Mouse (Mus musculus): ENCODE measurements around the gene Blzf1.
A peak's percentile ranks its signal among the peaks of the same experiment; 100 is the strongest.

Gene Blzf1

DNA sequence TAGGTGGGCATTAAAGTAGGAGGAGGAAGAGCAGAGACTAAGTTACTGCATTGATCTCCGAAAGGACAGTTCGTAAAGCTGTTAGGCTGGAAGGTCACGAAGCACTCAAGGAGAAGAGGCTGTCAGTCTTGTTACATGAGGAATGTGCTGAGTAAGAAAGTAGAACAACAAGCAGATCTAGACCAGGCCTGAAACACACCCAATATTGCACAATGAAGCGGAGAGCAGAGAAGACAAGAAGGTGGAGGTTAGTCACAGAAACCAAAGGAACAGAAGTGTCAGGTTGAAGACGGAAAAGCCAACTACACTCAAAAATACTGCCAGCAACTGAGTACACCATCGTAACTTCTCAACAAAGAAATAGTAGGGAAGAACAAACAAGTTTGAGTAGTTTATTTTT is 13.2 kb downstream of the Blzf1 start:
- DNase-seq (ENCODE audit: low spot score in 2 of 2) = no peak

DNA sequence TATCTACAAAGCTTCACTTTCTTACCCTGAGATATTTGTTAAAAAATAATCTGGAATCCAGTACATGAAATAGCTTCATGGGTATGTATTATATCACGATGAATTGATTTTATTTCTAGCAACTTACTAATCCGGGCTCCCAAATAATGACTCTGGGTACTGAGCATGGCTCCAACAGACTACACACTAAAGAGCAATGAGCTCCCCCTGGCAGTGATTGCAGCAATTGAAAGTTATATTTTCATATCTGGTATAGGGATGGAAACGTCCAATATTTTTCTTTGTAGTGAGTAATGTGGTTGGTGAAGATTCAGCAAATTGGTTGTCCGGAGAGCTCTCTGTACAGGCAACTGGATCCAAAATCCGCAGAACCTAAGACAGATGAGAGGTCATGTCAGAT is 15.2 kb downstream of the Blzf1 start:
- no peak for DNase-seq (ENCODE audit: low spot score in 2 of 2)

DNA sequence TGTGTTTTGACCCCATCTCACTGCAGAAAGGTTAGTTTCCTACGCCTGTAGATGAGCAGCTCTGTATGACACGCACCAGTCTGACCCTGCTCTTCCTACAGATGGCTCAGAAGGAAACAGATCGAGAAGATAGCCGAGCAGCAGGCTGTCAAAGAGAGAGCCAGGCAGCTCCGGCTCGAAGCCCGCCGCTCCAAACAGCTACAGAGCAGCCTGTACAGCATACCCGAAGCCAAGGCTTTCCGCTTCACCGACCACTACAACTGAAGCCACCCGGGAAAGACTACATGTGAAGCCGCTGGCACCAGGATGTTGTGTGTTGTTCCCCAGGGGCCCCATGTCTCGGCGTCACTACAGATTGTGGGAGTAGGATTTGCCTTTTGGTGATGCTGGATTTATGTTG is 19.9 kb downstream of the Blzf1 start:
- DNase-seq (ENCODE audit: low spot score in 2 of 2) = no peak

DNA sequence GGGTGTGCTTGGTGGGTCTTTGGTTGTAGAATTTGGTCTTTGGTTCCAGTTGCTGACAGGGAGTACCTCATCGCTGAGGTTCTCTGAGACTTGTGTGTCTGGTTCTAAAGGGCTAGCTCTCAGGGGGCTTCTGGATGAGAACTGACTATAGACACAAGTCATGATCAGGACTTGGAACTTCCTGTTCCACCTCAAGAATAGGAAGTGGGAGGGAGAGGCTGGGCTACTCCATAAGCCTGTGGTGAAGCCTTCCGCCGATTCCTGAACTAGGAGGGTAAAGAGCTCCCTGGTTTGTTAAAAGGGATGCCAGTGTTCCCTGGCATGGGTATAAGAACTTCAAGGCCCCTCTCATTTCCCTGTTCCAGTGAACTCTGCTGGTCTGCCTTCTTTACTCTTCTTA is 23.3 kb downstream of the Blzf1 start:
- DNase-seq (ENCODE audit: low spot score in 2 of 2) = no peak

DNA sequence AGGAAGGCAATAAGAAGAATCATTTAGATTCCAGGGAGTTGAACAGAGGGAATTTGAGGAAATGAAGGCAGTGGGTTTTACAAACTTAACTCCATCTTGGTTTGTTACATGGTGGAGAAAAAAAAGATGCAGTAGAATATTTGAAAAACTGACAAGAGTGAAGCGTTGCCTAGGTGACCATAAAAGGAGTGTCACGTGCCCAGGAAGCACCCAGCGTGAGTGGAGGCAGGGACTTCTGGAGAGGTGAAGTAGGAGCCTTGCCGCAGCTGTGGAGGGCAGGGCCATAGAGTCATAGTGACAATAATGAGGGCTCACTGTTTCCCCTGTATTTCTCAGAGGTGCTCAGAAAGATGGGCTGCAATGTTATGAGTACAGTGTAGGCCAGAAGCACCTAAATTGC is 28.0 kb downstream of the Blzf1 start:
- no peak for DNase-seq (ENCODE audit: low spot score in 2 of 2)

DNA sequence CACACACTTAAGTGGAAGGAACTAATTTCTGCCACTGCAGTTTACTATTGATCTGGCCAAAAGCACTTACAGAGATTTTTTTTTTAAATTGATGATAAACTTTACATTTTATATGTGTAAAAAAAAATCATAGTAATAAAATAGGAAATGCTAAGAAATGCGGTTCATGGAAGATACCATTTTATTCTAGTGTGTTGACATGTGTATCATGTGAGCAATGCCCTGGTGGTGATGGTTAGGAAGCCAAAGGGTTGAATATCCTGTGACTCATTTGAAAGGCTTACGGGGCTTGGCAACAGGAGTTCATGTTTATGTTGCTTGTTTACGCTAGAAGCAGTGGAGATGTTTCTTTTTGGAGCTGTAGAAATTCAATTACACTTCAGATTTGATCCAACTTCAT is 30.7 kb downstream of the Blzf1 start:
- DNase-seq (ENCODE audit: low spot score in 2 of 2) = no peak

DNA sequence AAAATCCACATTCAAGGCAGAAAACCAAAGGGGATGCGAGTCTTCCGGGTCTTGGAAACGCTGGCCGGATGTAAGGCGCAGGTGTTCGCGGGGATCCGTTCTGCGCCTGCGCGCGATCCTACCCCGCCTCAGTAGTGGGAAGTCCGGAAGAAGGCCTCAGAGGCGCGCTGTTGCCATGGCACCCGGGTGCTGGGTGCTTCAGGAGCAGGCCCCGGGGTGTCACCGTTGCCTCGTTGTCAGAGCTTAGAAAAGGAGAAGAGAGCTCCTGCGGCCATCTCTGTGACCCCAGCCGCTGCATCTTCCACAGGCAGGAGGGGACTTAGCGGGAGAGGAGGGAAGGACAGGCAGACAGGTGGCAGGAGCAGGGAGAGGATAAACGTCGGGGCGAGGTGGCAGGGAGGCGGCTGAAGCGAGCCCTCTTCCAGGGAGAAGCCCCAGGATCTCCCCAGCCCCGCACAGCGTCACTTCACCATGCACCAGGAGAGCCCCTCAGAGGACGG is 31.8 kb downstream of the Blzf1 start, which contains the start of gene Ccdc181:
Gene Ccdc181 (plus strand): TSS at position 131 of the 500 bp plus-strand sequence.
- DNase-seq (ENCODE audit: low spot score in 2 of 2) = peak; percentile 91 to 97

DNA sequence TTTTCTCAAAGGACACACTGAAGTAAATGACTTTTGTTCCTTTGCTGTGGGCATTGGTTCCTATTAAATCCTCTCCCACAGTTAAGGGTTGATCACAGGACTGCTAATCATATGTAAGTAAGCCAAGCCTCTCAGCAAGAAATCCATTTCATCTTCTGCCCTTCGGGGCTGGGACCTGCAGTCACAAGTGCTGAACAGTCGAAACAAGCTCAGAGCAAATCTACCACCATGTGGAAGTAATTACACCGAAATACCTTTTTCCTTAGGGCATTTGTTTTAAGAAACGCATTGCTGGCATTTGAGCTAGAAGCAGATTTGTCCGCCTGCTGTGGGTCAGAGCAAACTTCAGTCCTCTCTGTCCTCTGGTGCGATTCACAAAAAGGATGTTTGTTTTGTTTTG is 33.6 kb downstream of the Blzf1 start:
- no peak for DNase-seq (ENCODE audit: low spot score in 2 of 2)

DNA sequence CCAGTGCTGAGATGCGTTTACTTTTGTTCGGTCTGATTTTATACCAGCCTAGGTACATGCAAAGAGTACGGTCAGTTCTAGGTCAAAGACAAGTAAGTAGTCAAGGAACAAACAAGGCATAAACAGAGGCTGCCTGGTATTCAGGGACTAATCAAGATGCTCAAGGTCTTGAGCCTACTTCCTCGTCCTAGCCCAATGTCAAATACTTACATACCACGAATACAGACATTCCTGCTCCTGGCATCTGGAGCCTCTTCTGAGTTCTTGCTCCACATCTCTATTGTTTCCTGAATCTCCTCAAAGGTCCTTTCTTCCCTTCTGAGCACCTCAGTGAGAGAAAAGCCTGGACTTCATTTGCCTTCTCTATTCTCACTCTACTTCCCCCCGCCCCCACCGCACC is 36.3 kb downstream of the Blzf1 start:
- DNase-seq (ENCODE audit: low spot score in 2 of 2) = no peak

DNA sequence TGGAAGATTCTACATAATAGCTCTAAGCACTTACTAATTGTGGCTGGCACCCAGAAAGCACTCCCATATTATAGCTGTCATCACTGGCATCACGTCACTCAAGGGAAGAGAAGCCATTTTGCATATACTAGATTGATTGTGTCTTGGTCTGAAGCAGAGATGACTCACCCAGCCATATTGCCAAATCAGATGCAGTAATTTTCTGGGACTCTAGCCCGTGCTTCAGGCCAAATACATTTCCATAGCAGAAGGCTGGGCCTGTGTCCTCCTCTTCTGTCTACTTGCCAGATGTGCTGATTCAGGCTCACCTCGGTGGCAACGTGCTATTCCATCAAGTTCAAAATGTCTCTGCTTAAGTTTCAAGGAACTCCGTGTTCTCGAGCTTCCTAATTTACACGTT is 45.7 kb downstream of the Blzf1 start:
- peak; percentile 35 to 57 for DNase-seq (ENCODE audit: low spot score in 2 of 2)

DNA sequence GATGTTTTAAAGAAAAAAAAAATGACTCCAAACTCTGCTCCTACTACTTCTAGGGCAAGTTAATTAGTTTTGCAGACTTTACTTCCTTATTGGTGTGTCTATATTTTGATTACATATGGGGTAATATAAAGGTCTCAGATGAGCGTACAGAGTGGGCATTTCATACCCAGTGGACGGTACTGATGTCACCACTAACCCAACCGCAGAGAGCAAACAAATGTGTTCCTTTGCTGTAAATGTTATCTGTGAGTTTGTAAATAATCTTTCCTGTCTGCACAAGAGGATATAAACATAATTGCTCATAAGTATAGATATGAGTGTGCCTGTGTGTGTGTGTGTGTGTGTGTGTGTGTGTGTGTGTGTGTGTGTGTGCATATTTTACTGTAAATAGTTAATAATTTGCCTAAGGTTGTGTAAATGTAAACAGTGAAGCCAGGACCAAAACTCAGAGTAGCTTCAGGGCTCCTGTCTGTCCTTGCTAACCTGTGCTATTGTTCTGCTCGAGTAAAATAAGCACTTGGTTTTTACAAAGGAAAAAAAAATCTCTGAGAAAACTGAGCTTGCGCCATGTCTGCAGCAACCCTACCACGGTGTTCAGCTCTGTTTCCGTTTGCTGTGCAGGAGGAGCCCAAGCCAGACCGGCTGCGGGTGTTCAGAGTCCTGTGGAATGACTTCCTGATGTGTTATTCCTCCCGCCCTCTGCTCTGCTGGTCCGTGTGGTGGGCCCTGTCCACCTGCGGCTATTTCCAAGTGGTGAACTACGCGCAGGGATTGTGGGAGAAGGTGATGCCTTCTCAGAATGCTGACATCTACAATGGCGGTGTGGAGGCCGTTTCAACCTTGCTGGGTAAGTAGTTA is 46.9 kb downstream of the Blzf1 start:
- no peak for DNase-seq (ENCODE audit: low spot score in 2 of 2)

DNA sequence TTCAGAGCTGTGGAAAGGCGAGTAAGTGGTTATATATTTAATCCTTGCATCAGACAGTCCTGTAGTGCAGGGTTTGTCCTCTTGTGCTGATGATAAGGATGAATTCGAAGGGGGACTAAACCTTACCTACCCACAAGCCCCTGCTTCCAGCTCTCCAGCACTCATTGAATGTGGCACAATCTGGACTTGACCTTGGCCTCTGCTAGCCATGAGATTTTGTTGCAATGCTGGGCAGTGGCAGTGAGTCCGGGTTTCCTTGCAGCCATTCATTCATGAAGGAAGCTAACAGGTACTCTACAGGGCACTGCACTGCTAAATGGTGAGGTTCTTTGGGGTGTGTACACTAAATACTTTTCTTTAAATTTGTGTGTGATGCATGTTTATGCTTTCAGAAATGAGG is 52.5 kb downstream of the Blzf1 start:
- no peak for DNase-seq (ENCODE audit: low spot score in 2 of 2)

DNA sequence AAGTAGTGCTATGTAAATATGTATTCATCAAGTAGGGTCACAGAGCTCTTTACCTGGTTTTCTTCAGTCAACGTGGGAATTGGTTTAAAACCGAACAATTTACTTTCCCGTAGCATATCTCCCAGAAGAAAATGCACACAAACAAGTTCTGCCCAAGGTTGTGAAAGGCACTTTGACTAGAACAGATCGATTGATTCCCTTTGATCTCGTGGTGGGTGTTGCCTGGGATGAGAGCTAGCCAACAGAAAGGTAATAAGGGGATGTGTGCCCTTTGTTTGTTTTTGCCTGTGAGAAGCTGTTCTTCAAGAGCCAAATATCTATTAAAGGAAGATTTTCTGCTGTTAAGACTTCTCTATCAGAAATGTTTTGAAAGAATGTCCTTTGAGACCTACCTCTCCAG is 54.7 kb downstream of the Blzf1 start:
- DNase-seq (ENCODE audit: low spot score in 2 of 2) = no peak

DNA sequence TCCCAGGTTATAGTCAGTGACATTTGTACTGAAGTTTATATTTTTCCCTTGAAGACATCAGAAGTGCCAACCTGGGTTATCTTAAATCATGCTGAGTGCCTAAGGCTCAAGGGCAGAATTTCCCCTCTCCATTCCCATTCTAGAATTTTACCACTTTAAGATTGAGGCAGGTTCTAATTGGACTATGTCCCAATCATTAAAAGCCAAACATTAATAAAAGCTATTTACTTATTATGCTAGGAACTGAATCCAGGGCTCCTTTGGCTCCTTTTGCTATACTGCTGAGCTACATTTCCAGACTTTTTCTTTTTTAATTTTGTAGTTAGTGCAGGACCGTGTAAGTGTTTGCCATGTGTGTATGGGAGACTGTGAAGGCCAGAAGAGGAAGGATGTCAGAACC is 55.9 kb downstream of the Blzf1 start:
- DNase-seq (ENCODE audit: low spot score in 2 of 2) = no peak

DNA sequence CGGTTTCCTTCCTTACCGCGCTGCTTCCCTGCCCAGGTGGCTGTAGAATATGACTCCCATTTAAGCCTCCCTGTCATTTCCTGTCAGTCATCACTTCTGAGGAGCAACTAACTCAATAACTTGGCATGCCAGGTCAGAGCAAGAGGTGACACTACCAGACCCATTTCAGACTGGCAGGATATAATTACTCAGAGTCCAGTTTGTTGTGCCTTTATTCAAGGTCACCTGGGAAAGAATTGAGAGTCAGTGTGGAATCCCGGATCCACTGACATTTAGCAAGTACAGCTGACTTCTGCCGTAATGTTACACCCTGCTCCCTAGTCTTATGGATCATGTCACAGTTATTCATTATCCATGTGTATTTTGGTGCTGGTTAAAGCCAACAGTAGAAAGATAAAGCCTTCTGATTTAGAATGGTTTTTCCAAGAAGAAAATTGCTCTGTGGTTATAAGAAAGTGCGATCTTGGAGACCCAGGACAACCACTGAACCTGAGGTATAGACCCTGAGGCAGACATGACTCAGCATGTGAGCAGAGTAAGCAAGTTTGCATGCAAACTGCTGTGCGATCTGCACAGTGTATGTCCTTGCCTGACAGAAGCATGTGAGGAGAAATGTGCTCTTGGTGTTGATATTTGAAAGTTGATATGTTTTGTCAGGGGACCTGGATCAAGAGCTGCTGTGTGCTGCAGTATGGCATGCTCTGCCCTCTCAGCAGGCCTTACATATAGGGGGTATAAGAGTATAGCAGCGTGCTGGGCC is 56.7 kb downstream of the Blzf1 start:
- DNase-seq (ENCODE audit: low spot score in 2 of 2) = no peak

DNA sequence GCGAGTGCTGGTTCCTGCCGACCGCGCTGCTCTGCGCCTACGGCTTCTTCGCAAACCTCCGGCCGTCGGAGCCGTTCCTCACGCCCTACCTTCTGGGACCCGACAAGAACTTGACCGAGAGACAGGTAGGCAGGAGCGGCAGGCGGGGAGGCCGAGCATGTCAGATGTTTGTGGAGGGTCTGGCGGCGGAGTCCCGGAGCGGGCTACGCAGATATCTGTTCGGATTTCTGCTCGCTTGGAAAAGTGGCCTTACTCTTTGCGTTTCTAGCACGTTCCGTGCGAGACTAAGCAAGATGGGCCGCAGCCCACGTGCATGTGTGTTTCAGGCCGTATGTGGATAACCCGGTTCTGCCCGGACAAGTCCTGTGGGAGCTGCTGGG is 58.0 kb downstream of the Blzf1 start:
- DNase-seq (ENCODE audit: low spot score in 2 of 2) = peak in 1 of 2 experiments; percentile 31

DNA sequence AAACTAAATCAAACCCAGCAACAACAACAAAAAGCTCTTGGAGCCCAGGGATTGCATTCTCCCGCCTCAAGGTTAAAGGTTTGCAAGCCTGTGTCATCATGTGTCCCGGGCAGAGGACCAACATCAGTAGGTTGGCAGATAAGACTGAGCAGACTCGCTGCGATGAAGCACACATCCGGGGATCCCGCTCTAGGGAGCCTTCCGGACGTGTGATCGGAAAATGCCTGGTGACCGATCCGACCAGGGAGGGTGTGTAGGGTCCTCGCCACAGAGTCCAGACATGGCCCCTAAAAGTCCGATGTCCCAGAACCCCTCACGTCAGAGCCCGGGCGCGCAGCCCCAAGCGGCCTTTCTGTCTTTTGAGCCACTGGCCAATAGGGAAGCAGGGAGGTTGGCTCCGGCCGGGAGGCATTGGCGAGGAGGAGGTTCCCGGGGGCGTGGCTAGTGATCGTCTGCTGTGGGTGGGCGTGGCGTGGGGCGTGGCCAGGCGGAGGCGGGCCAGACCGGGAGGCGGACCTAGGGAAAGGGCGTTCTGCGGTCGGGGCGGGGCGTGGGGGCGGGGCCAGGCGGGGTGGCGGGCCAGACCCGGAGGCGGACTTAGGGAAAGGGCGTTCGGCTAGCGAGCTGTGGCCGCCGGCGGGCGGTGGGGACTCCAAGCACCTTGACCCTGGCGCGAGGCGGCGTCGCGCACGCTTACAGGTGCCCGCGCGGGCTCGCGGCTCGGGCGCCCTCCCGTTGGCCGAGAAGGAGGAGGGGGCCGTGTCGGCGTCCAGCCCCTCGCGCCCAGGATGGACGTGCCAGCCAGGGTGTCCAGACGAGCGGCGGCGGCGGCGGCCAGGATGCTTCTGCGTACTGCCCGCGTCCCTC is 58.6 kb downstream of the Blzf1 start, which contains the start of gene Slc19a2:
Gene Slc19a2 (plus strand): TSS at position 582 of the 867 bp plus-strand sequence.
- DNase-seq (ENCODE audit: low spot score in 2 of 2) = peak; percentile 90 to 98

DNA sequence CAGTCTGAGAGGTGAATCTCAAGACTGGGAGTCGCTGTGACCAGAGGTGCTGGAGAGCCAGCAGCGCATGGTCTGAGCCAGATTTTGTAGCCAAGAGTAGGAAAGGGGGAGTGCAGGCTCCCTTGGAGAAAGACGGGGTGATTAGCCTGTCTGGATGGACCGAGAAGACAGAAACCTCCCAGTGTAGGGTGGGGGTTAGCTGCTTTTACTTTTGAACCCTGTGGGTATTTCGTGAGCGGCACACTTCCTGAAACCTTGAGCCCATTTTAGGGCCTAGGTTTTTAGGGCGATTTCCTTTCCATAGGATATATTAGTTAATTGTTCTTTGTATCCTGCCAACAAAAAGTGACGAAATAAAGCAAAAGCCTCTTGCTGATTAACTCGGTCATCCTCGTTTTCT is 59.3 kb downstream of the Blzf1 start:
- DNase-seq (ENCODE audit: low spot score in 2 of 2) = no peak

DNA sequence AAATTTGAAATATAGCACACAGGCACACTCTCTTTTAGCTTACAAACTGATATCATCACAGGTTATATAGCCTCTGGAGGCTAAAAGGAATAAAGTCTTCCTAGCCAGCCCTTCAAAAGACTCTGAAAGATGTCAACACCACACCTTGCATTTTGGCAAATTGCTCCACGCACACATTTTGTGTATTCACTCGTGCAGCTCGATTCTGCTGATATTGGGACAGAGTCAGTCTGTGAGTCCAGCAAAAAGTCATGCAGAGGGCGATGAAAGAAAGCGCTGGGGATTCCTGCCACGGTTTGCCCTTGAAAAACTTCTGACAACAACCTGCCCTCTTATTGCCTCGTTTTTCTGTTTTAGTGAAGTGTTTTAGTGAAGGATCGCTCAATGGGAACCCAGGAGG is 59.8 kb downstream of the Blzf1 start:
- DNase-seq (ENCODE audit: low spot score in 2 of 2) = no peak

DNA sequence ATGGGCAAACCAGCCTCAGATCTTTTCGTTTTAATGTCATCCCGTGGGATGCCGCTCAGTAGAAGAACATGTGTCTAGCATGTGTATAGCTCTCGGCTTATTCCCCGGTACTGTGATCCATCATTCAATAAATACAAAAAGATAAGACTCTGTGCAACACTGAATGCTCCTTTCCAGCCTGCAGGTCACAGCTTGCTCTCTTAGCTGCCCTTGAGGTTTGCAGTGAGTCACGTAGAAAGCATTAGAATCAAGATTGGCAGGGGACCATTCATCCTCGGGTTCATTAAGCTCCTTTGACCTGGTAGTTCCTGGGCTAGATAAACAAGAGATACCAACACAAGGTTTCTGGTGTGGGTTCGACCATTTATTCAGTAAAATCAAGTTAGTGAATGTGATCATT is 64.5 kb downstream of the Blzf1 start:
- DNase-seq (ENCODE audit: low spot score in 2 of 2) = no peak

DNA sequence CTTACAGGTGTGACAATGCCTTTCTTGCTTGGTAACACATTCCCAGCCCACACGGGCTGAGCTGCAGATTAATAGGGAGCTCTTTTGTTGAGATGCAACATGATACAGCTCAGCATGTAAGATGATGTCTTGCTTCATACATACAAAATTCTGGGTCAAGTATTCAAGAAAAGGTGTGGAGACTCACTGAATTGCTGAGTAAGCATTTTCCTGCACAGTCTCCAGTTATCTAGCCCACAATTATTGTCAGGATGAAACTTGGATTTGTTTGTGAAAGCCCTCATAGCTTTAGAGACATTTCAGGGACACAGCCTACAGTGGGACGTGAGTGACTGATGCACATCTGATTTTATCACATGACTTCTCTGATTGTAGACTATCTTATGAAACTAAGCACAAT is 65.8 kb downstream of the Blzf1 start:
- no peak for DNase-seq (ENCODE audit: low spot score in 2 of 2)

Measured in left cerebral cortex, adult 9 months (tissue).